Mouse (Mus musculus): ENCODE data around the gene Prkaa1.

Prkaa1 gene

GRCm38 (mm10) chr15:5143361-5144020, at the start of gene Prkaa1:
Gene Prkaa1 (plus strand): TSS chr15:5143861.
- no peak for DNase-seq (ENCODE audit: low read depth, low spot score)

GRCm38 (mm10) chr15:5095534-5096301, 47.9 kb upstream of the Prkaa1 start:
- no peak for DNase-seq (ENCODE audit: low read depth, low spot score)

- DNase-seq (ENCODE audit: low read depth, low spot score) = no peak
Measured at GRCm38 (mm10) chr15:5097376-5097775, 46.3 kb upstream of the Prkaa1 start.

- DNase-seq (ENCODE audit: low read depth, low spot score) = no peak
Measured at GRCm38 (mm10) chr15:5102312-5102711, 41.3 kb upstream of the Prkaa1 start.

GRCm38 (mm10) chr15:5105891-5106290, 37.8 kb upstream of the Prkaa1 start:
- DNase-seq (ENCODE audit: low read depth, low spot score) = no peak

- no peak for DNase-seq (ENCODE audit: low read depth, low spot score)
Measured at GRCm38 (mm10) chr15:5106293-5106692, 37.4 kb upstream of the Prkaa1 start.

GRCm38 (mm10) chr15:5107686-5108654, 35.7 kb upstream of the Prkaa1 start, which contains the start of gene Card6:
Gene Card6 (minus strand): TSS chr15:5108539.
- DNase-seq (ENCODE audit: low read depth, low spot score) = no peak

- no peak for DNase-seq (ENCODE audit: low read depth, low spot score)
Measured at GRCm38 (mm10) chr15:5108655-5109040, 35.0 kb upstream of the Prkaa1 start.

GRCm38 (mm10) chr15:5112651-5113050, 31.0 kb upstream of the Prkaa1 start:
- no peak for DNase-seq (ENCODE audit: low read depth, low spot score)

GRCm38 (mm10) chr15:5115173-5115572, 28.5 kb upstream of the Prkaa1 start:
- DNase-seq (ENCODE audit: low read depth, low spot score) = no peak

- peak; percentile 97 for DNase-seq (ENCODE audit: low read depth, low spot score)
Measured at GRCm38 (mm10) chr15:5116270-5117030, 27.2 kb upstream of the Prkaa1 start, which contains the start of gene Rpl37. Gene Rpl37 (plus strand): TSS chr15:5116645.

- DNase-seq (ENCODE audit: low read depth, low spot score) = no peak
Measured at GRCm38 (mm10) chr15:5117031-5117601, 26.5 kb upstream of the Prkaa1 start.

- no peak for DNase-seq (ENCODE audit: low read depth, low spot score)
Measured at GRCm38 (mm10) chr15:5118626-5119025, 25.0 kb upstream of the Prkaa1 start.

- DNase-seq (ENCODE audit: low read depth, low spot score) = no peak
Measured at GRCm38 (mm10) chr15:5119192-5119591, 24.5 kb upstream of the Prkaa1 start.

GRCm38 (mm10) chr15:5119707-5120106, 24.0 kb upstream of the Prkaa1 start:
- no peak for DNase-seq (ENCODE audit: low read depth, low spot score)

GRCm38 (mm10) chr15:5121535-5122313, 21.9 kb upstream of the Prkaa1 start:
- DNase-seq (ENCODE audit: low read depth, low spot score) = no peak

- no peak for DNase-seq (ENCODE audit: low read depth, low spot score)
Measured at GRCm38 (mm10) chr15:5126456-5126855, 17.2 kb upstream of the Prkaa1 start.

- no peak for DNase-seq (ENCODE audit: low read depth, low spot score)
Measured at GRCm38 (mm10) chr15:5127487-5127886, 16.2 kb upstream of the Prkaa1 start.

GRCm38 (mm10) chr15:5128176-5128940, 15.3 kb upstream of the Prkaa1 start:
- DNase-seq (ENCODE audit: low read depth, low spot score) = no peak
